Mouse (Mus musculus) urinary bladder, postnatal 4 days (tissue): Measurements from ENCODE around the gene Babam2.
"Not testable (repeated sequence)": the region's sequence is repeated elsewhere in the genome, so short reads cannot be mapped to it uniquely, and the experiment has no call there.

ENCODE experiments used
- DNase-seq, 2 experiments: peaks; one replicate each; pipeline ENCODE4 v3.0.0; 2021 to 2022; ENCODE audit warnings: low spot score in 2 of 2

The Babam2 gene

DNA sequence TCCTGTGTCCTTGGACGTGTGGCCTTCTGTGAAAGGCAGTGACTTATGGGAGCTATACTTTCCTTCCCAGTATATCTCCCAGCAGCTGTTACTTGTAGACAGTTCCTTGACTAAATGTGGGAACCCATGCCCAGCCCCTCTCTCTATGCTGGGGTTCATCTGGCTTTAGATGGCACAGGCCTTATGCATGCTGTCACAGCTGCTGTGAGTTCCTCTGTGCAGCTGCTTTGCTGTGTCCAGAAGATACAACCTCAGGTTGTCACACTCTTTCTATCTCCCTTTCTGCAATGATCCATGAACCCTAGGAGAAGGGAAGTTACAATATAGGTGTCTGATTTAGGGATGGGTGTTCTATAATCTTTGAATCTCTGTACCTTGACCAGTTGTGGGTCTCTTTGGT lies 132.1 kb downstream of the Babam2 start:
- no peak for DNase-seq

- DNase-seq = no peak
Observed at GRCm38 (mm10) chr5:31831587-31831986, 134.1 kb downstream of the Babam2 start.

- no peak for DNase-seq
Observed at GRCm38 (mm10) chr5:31835691-31836090, 138.2 kb downstream of the Babam2 start.

GRCm38 (mm10) chr5:31839973-31840372 lies 142.5 kb downstream of the Babam2 start:
- no peak for DNase-seq

- DNase-seq = no peak
Observed at GRCm38 (mm10) chr5:31840406-31840805, 142.9 kb downstream of the Babam2 start.

DNA sequence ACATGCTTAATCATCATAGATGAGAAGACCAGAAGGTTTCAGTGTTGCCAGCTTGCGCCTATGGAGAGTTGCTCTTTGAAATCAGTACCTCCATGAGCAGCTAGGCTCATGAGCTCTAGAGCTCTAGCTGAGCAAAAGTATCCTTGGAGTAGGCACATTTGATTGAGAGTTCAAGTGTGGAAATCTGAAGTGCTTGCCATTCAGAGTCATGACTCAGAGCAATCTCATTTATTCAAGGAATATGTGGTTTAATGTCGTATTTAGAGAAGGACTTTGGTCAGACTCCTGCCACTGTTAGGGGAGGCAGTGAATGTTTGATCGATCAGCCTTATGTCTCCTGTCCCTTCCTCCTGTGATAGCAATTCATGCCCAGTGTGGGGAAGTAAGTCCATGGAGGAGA lies 147.4 kb downstream of the Babam2 start:
- no peak for DNase-seq

GRCm38 (mm10) chr5:31846971-31847370 lies 149.5 kb downstream of the Babam2 start:
- DNase-seq = no peak

DNA sequence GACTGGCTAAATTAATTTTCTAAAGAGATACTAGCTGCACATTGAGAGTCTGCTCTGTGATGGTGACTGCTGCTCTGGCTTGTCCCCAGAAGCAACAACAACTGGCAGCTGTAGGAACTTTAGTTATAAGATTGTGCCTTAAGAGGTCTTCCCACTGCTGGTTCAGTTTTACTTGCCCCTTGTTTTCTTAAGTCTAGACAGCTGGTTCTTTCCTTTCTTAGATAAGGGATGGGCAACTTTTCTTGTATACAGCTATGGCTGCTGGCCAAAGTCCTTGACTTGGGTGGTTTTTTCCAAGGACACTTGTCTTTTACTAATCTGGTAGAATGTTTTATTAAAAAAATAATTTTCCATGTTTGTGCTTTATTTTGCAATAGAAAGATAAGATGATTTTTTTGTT lies 151.5 kb downstream of the Babam2 start:
- DNase-seq = peak in 1 of 2 experiments; percentile 29

DNA sequence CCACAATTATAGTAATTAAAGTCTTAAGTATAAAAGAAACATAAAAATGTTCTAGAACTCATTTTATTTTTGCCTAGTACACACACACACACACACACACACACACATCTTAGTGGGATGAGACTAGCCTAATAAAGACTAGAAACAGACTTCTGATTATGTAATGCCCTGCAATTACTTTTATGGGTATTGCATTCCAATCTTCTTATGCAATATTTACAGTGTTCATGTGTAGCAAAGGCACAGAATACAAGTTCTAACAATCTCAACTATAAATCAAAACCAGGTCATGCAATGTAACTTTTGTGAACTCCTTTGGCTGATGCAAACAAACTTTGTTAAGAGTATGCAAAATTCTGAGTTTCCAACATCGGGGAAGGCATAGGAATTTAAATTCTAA lies 155.3 kb downstream of the Babam2 start:
- no peak for DNase-seq

- DNase-seq = no peak
Observed at GRCm38 (mm10) chr5:31853831-31854230, 156.3 kb downstream of the Babam2 start.

- DNase-seq = not testable (repeated sequence)
Observed at GRCm38 (mm10) chr5:31858877-31859276, 161.4 kb downstream of the Babam2 start.

- DNase-seq = no peak
Observed at GRCm38 (mm10) chr5:31860426-31860825, 162.9 kb downstream of the Babam2 start.

DNA sequence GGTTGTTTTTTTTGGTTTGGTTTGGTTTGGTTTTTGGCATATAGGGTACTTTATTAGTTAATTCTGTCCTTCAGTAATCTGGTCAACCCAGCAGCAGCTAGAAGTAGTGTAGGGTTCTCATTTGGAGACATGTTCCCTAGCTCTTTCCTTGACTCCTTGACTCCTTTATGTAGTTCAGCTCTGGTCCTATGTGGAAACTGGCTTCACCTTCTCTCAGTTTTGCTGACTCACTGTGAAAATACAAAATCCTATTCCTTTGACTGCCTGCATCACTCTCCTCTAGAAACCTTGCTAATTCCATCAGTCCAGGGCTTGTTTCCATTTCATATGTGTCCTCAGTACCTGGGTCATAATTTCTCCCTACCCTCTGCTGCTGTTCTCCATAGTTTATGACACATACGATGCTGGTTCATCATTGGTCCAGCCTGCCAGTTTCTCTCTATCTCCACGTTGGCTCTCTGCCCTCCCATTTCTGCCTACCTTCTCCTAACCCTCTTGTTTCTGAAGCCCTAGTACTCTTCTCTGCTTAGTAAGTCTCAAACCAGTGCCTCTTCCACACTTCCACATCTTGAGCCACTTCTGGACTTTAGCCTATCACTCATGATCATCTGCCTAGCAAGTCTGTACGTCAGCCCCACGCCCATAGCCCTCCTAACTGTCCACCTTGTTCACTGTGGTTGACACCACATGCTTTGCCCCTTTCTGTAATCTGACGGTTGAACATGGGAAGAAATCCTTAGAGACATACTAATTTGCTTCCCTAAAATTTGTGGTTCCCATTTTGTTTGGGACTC lies 163.5 kb downstream of the Babam2 start:
- DNase-seq = no peak

- no peak for DNase-seq
Observed at GRCm38 (mm10) chr5:31862753-31863468, 165.4 kb downstream of the Babam2 start.

DNA sequence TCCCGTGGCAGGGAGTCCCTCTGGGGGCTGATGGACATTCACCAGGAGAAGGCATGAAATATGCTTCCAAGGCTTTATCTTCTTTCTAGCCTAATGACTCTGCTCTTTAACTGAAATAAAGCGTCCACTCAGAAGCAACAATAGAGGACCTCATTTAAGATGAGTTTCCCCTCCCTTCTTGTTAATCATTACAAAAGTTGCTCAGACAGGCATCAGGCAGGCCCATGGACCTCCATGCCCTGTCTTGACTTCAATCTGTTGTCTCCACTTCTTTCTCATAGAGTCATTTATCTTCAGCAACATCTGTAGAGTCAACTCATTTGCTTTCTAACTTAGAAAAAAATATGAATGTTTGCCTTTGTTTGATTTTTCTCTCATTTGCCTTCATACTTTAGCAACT lies 166.6 kb downstream of the Babam2 start:
- no peak for DNase-seq

GRCm38 (mm10) chr5:31866071-31866470 lies 168.6 kb downstream of the Babam2 start:
- DNase-seq = no peak

DNA sequence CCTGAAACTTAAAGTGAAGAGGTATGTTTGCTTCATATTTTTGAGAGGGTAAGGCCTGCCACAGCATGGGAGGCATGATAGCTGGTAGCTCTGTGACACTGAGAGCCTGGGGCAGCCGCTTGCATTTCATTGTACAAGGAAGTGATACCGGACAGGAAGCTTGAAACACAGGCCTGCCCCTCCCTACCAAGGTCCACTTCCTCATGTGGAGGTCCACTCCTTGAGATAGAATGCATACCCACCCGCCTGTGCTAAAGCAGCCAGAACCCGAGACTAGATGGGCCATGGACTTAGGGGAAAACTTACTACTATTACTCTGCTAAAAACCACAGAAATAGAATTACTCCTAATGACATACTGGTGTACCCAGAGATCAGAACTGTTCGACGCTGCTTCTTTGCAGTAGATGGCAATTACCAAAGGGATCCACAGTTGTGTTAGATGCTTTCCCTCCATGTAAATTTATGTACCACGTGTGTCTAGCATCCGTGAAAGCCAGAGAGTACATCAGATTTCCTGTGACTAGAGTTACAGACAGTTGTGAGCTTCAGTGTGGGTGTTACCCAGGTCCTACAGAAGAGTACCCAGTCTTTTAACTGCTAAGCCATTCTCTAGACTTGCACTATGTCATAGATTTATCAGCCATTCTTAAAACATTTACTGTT lies 173.5 kb downstream of the Babam2 start:
- no peak for DNase-seq

DNA sequence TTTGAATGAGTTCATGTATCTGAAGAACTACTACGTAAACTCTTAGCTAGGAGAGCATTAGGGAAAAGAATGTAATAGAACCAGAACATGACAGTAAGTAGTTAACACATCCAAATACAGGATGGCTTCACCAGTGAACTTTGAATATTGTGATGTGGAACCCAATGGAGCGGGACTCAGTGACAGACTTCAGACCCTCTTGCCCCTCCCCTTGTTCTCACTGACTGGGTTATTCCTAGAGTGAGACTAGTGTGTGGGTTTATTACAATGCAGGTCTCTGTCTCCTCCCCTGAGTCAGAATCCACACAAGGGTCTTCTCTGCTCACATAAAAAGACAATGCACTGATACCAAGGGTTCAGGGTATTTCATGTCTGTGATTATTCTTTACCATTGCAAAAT lies 175.8 kb downstream of the Babam2 start:
- no peak for DNase-seq

- DNase-seq = no peak
Observed at GRCm38 (mm10) chr5:31874543-31874942, 177.1 kb downstream of the Babam2 start.

- no peak for DNase-seq
Observed at GRCm38 (mm10) chr5:31875443-31875842, 178.0 kb downstream of the Babam2 start.

- no peak for DNase-seq
Observed at GRCm38 (mm10) chr5:31876216-31876974, 178.9 kb downstream of the Babam2 start.

DNA sequence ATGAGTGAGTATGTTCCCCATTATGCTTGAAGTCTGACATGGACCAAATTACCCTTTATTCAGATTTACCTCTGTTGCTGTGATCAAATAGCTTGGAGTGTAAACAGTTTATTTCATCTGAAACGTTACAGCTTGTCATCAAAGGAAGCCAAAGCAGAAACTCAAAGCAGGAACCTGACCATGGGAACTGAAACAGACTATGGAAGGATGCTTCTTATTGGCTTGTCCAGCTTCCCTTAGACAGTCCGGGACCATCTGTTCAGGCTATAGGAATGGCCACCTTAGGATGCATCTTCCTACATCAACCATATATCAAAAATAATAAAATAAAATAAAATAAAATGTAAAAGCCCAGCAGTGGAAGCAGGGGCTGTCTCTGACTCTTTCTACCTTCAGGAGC lies 183.0 kb downstream of the Babam2 start:
- DNase-seq = no peak
